Mouse (Mus musculus) mouse trophoblast stem cell (cell line): Measurements from ENCODE around the gene Errfi1.

Experiments
- in situ Hi-C, 2 experiments: fragments of 300-500 bp; cut with MseI, MboI; formaldehyde crosslinking; loops; 2 replicates in 1 of 2; 3 replicates in 1 of 2; pipeline ENCODE4 v1.15.1; 2025

Gene Errfi1

DNA sequence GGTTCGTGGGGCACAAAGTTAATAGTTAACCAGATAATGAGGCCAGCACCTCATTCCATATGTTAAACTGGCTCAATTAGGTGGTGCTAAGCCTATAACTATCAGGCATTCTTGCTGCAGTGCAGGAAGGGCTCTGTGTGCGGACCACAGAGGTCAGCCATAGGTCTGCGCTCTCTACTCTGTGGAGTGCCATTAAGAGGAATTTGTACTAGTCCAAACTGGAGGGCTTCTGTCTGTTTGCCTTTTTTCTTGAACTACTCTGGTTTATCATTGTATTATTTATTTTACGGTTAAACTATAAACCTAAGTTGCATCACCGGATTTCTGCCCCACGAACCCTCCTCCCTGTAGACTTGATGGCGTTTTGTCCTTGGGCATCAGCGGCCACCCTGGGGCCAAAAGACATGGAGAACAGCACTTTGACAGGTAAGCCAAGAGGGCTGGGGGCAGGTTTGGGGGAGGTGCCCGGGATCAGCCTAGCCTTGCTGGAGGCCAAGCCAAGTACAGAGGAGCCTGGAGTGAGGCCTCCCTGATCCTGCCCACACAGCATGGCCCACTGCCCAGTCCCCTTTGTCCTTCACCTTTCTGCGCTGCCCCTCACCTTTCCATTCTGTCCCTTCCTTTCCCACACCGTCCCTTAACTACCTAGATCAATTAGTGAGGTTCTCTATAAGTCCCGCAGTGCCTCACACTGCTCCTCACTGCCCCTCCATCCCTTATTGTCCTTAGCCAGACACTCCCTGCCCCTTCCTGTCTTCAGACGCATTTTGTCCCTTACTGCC is at the start of gene Errfi1:
Gene Errfi1 (plus strand): TSS at position 240 of the 782 bp plus-strand sequence.
- in situ Hi-C loops, result loop anchor here in 1 of 2 experiments (25.0 kb wide), 1 partner anchor 192 kb away; the partner anchor contains the start of gene Slc45a1

DNA sequence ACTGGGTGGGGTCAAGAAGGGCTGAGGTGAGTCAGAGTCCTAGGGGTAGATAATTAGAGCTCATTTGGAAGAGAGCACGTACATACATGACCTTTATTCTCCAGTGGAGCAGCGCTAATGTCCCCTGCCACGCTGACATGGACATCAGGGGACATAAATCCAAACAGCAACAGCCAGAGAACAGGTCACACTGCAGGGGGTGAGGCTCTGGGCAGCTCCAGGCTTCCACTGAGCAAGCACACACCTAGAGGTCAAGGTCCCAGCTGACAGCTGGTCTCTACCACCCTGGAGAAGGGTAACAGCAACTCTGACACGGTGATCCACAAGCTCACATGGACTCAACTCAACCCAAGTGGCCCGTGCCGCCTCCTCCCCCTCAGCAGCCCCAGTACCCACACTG is 49.5 kb upstream of the Errfi1 start:
- in situ Hi-C loops, result no loop called here

DNA sequence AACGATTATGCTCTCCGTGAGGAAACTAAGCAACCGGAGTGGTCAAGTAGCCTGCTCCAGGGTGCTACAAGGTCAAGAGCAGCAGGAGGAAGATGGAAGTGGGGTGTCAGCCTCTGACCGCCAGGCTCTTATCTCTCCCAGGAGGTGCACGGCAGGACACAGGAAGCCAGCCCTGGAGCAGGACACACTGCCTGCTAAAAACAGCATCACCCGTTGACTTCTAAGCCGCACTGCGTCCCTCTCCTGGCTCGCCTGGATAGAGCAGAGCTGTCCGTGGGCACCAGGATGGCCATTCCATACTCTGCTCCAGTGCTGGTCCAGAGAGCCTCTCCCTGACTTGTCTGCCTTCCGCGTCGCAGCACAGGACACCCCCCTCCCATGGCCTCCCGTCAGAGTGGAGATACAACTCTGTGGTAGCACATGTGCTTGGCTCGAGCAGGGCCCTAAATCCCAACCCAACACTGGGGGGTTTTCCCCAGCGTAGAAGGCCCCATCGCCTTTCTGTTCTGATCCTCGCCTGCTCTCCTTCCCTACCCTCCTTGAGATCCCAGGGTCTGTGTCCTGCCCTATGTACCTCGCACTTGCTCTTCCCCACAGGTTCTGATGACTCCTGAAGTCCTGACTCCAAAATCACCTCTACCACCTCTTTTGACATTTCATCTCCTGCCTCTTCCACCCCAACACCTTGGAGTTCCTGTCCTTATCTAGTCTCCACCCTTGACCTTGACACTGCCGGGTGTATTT is 45.8 kb upstream of the Errfi1 start:
- in situ Hi-C loops, result no loop called here

DNA sequence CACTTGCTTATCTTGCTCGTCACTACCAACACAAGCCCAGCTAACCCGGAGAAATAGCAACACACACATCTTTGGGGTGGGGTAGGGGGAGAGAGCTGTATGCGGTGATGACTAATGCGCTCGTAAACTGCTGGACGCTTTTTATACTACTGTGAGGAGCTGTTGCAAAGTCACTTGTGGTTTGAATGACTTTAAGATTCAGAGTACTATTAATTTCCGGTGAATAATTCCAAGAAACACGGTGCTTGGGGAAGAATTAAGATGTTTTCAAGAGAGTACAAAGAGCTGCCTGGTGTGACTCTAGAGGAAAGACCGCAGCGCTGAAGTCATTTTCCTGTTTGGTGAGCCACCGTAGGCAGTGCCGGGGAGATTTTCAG is 45.3 kb upstream of the Errfi1 start:
- in situ Hi-C loops, result no loop called here

DNA sequence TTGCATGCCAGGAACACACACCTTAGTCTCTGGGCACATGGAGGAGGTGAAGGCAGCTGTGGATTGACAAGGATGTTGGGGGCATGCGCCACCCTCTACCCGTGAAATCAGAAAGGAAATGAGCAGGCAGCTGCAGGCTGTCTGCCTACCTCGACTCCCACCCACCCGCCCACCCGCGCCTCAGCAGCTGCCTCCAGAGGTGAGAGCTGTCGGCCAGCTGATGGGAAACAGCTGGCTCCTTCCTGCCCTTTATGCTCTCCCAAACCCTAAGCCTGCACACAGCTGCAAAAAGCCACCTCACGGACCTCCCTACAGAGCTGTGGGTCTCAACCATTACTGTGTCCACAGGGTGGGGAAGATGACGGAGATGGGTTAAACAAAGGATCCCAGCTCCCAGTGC is 44.4 kb upstream of the Errfi1 start:
- in situ Hi-C loops, result no loop called here

DNA sequence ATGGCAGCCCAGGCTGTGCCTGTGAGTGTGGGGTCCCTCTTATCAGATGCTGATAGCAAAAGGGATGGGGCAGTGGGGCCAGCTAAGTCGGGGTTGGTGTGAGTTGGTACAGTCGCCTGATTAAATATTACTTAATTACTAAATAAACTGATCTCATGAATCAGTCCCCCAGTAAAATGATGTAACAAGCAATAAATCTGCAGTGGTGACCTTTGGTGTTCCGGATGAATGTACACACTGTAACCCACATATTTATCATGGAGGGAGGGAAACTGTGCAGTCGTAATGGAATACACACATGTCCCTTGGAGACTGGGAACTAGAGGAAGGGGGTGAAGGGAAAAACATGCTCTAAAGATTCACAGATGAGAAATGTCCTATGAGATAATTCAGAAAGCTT is 38.6 kb upstream of the Errfi1 start:
- in situ Hi-C loops, result no loop called here

DNA sequence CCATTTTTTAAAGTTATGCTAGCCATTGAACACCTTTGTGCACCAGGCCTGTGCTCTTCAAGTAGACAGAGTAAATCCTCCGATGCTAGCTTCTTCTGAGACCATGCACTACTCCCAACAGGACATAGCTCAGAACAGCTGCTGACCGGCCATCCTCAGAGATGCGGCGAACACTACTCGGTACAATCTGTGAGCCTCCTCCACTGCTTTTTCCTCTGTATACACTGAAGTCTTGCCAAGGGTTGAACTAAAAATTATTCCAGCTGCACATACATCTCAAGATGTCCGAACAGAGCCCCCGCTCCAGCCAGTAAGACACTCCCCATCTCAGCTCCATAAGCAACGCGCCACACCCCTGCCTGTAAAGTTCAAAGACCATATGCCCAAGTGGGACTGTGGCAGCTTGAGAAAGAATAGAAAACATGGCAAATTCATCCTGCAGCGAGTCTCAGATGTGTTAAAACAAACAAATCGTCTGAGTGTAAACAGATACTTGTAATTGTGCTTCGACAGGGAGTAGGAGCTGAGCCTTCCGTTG is 37.2 kb upstream of the Errfi1 start:
- in situ Hi-C loops, result no loop called here

DNA sequence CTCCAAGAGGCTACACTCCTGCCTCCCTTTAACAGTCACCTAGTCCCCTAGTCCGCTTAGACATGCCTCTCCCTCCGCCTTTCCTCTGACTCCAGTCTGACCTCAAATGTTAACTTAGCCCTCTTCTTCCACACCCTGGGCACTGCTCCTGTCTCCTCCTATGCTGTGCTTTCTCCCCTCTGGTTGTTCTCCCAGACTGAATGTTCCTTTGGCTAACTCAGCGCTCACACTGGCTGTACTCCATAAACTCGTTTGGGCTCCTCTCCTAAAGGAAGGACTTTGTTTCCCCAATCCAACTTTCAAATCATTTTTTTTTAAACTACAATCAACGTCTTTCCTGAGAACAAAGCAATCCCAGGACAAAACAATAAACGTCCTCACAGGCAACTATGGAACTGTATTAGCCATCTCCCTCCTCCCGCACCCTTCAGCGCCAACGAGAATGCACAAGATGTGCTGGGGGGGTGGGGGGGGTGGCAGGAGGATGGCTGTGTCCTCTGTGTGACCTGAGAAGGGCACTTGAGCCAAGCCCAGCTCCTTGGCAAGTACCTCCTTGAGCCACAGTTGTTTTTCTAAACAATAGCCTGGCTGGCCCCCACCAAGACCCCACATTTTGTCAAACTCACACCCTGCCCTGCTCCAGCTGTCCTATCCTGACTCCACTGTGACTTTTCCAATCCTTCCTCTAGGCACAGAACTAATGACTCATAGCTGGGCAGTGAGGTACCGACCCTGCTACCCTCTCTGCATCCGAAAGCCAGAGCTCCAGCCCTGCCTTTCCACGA is 34.4 kb upstream of the Errfi1 start:
- in situ Hi-C loops, result no loop called here

DNA sequence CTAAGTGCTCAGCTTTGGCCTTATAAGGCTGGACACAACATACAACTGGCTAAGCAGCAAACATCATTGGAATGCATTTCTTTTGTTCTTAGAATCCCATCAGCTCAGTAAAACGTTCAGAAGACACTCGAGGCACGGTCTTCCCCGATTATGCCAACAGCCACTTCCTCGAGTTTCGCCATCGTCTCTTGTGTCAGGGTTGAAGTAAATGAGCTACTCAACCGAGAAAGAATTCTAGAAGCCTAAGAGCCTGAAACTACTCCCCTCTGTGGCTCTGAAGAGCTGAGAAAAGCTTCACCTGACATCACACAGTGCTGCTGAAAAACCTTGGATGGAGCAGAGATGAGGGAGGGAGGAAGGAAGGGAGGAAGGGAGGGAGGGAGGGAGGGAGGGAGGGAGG is 32.3 kb upstream of the Errfi1 start:
- in situ Hi-C loops, result no loop called here

DNA sequence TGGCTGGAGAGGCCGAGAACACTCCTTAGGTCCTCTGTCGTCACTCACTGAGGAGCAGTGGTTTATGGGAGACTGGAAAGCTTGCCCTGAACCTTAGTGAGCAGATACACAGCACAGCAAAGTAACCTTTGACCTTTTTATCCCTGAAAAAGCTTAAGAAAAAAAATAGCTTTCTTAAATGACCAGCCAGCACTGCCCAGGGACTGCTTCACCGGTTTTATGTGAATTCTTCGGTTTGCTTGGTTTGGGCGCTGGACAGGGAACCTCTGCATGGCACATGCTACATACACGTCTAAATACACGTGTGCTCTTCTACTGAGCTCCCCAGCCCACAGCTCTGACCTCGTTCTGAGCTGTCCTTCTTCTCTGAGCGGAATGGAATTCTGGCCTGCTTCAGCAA is 31.1 kb upstream of the Errfi1 start:
- in situ Hi-C loops, result no loop called here

DNA sequence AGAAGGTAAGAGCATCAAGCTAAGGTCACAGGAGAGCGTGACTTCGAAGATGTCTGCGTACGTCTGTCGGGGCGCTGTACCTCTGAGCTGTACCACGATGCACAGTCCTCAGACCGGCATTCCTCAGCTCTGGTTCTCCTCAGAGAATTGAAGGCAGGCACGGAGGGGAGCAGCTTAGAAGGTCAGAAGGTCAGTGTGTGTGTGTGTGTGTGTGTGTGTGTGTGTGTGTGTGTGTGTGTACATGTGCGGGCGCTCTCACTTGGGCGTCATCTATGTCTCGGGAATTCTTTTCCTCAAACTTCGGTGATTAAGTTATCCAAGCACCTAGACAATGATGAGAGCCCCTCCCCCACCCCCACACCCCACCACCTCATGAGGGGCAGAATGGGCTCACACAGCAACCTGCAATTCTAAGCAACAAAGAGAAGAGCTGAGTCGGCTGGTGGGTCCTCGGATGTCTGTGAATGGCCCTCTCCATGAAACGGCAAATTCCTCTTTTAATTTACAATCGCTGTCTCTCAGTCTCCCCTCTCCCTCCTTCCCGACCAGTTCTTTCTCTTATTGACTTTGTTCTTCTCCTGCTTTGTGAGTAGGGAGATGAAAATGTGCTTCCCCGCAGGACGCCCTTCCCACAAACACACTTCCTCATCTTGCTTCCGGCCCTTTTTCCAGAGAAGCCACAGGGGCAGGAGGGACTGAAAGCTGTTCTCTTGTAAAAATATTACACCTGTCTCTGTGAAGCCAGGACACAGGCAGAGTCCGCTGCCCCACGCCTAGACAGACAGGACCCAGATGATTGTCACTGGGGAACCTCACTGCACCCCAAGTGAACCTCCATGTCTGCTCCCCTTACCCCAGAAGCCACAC is 29.9 kb upstream of the Errfi1 start:
- in situ Hi-C loops, result no loop called here

DNA sequence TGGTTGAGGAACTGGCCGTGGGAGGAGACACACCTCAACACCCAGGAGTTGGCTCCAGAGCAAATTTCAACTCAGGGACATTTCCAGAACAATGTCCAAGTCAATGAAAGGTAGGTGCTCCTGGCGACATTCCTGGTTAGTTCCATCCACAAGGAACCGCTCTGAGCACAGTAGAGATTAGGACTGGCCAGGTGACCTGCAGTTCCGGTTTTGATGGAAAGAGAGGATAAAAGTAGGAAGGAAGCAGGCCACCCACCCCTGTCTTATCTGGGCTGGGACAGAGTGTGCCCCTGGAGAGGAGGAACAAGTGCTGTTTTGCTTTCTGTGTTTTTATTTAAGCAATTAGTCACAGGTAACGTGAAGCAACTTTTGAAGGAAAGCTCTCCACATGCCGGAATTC is 28.8 kb upstream of the Errfi1 start:
- in situ Hi-C loops, result no loop called here

DNA sequence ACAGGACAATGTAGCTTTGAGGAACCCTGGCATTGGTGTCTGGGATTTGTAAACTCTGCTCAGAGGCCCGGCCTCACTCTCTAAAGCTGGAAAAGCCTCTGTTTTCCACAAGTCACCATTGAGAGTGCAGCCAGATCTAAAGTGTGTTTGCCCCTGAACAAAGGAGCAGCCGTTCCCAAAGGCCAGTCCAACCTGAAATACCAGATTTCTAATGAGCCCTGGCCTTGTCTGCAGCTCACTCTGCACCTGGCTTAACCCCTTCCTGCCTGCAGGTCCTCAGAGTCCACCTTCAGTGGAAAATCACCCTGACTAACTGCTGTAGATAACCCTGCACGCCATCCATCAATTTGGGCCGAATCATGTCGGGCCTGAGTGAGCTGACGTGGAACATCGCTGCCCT is 28.2 kb upstream of the Errfi1 start:
- in situ Hi-C loops, result no loop called here

DNA sequence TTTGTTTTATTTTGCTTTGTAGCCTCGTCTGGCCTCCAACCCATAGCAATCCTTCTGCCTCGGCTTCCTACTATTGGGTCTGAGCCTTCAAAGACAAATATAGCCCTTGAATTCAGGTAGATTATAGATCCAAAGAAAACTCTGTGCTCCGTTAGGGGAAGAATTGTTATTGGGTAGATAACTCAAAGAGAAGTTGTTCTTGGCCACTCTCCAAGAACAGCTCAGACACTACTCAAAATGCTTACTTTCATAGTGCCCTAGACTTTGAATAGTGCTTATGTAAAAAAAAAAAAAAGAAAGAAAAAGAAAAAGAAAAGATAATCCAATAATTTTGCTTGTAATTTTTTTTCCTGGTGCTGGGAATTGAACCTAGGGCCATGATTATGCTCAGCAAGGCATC is 22.4 kb upstream of the Errfi1 start:
- in situ Hi-C loops, result no loop called here

DNA sequence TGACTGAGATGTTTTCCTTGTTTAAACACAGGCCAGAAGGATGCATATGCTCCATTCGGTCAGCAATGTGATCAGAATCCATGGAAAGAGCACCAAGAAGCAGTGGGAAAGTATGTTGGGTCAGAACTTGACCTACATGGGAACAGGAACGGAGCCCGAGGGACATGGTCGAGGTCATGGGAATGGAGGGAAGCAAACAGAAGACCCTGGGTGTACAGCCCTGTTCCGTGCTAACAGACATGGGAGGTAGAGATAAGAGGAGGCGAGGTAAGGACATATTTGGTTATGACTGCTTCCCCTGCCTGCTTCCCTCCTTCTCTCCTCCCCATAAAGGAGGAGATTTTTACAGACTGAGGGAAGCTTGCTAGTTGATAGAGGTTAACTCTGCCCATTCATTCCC is 21.8 kb upstream of the Errfi1 start:
- in situ Hi-C loops, result no loop called here

DNA sequence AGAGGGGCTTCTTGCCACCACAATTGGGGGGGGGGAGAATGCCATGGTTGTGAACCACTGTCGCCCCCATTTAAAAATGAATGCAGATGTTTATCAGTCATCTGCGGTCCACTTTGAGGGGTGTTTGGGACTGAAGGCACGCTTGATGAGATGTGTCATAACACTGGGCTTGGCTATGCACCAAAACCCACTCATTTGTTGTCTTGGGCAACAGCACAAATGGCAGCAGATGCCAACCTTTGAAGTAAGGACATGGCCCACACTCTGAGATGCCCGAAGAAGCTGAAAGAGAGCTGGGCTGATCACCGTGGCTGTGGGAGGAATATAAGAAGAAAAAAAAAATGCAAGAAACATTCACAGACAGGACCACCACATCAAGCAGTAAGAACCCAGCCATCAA is 18.6 kb upstream of the Errfi1 start:
- in situ Hi-C loops, result no loop called here

DNA sequence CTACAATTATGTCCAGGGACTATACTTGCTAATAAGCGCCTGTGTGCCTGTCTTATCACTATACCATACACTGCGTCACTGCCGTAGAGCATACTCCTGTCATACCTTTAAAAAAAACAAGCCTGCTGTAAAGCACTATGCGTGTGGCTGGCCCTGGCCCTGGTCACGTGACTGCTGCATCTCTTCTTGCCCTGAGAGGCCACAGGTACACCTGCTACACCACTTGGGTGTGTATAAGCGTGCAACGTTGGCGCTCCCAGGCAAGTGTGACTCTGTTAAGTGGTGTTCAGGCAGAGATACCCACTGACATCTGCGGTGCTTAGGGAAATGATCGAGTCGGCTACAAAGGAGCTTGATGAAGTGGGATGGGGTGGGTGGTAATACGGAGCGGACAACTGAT is 17.5 kb upstream of the Errfi1 start:
- in situ Hi-C loops, result no loop called here

DNA sequence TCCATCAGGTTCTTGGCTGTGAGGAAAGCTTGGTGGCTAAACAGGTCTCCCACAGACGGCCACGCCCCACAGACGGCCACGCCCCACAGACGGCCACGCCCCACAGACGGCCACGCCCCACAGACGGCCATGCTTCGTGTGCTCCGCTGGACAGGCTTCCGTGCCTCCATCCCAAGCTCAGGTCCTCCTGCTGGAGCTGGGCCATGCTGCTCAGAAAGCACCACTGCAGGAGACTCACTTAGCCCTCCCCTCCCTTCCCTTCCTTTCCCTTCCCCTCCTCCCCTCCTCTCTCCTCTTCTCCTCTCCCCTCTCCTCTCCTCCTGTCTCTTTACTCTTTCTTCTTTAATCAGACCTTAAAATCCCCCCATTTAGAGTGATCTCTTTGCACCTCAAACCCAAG is 16.8 kb upstream of the Errfi1 start:
- in situ Hi-C loops, result no loop called here

DNA sequence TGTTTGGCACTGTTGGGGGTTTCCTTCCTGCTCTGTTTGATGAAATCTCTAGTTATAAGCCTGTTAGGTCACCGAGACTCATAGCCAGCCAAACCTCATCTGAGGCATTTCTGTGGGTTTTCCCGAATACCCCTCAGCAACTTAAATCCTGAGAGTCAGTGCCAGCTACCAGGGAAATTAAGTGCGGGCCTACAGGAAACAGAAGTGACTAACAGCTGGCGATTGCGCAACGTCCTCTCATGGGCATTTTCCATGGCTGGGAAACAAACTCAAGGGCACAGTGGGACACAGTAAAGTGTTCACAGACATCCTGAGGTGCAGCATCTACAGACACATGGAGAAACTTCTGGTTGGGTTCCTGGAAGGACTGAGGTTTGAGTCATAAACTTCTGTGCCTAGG is 16.3 kb upstream of the Errfi1 start:
- in situ Hi-C loops, result no loop called here

DNA sequence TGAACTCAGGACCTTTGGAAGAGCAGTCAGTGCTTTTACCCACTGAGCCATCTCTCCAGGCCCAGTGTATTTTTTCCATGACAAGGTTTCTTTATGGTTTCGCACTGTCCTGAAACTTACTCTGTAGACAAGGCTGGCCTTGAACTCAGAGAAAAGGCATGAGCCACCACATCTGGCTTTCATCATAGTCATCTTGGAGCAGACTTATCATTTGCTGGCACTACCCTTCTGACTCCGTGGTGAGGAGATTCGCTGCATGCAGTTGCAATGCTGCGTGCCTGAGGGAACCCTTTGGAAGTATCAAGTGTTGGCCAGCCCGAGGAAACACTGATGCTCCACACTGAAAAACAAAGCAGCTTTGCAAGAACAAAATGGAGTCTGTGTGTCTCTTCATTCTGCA is 11.7 kb upstream of the Errfi1 start:
- in situ Hi-C loops, result no loop called here

DNA sequence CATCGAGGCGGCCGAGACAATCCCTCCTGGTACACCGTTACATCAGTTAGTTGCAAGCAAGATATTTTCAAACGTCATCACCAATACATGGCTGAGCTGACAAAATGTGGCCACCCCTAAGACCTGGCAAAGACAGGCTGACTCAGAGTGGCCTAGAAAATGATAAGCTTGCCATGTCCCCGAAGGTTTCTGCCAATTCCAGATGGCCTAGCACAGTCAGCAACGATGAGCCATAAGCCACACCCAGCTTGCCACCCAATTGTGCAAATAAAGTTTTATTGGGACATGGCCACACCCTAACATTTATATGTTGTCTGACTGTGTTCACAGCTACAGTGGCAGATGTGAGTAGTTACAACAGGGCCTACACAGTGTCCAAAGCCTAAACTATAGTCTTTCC is 10.5 kb upstream of the Errfi1 start:
- in situ Hi-C loops, result no loop called here
